Mouse (Mus musculus): ENCODE measurements at regions not wholly inside any gene's neighbourhood (a gene's known extent, or its start where the extent isn't known, plus 50 kb on each side); places are given as distances from the start of the nearest gene placed in this dataset.
"Not testable (repeated sequence)": the region's sequence is repeated elsewhere in the genome, so short reads cannot be mapped to it uniquely, and the experiment has no call there.

DNA sequence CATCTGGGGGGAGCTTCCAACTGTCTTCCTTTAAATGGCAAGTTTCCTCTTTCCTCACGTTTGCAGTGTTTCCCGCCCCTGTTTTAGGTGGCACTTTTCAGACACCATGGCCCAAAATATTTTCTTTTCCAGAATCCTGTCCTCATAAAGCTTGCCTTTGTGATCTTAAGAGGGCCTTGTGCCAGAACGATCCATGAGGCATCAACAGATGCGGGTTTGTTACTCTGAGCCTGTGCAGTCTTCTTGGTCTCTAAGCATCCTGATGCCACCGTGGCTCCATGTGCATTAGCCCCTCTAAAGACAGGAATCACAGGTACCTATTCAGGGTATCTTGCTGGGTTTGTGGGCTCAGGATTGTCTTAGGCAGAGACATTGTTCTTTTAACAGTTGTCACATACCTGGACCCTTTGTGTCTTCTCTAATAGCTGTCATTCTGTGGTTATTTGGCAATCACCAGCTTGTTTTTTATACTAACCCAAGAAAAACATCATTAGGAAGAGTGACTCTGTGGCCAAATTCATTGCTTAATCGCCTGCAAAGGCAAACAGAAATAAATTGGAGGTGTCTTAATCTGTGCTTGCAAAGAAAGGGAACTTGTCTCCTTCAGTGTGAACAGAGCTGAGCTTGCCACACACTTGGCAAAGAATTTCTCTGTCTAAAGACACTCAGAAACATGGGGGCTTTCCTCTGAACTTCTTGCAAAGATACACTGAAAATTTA is 179.3 kb downstream of the Nuak1 start:
- H3K27ac ChIP-seq (replicated peaks) = no peak overlapping the region
- H3K9me3 ChIP-seq = no peaks in the 10 kb centered on the region
- no peak for ATAC-seq (ENCODE audit: low FRiP score, low read depth)
- no peaks in the 10 kb centered on the region for H3K27me3 ChIP-seq
- WGBS = 86% methylated on average over 6 of the region's 6 CpGs
- H3K4me2 ChIP-seq = no peak overlapping the region
- no peak overlapping the region for H3K4me3 ChIP-seq
- no peak overlapping the region for H3K9ac ChIP-seq
- H3K36me3 ChIP-seq = no peaks in the 10 kb centered on the region
- no peaks in the 10 kb centered on the region for H3K4me1 ChIP-seq (replicated peaks)

DNA sequence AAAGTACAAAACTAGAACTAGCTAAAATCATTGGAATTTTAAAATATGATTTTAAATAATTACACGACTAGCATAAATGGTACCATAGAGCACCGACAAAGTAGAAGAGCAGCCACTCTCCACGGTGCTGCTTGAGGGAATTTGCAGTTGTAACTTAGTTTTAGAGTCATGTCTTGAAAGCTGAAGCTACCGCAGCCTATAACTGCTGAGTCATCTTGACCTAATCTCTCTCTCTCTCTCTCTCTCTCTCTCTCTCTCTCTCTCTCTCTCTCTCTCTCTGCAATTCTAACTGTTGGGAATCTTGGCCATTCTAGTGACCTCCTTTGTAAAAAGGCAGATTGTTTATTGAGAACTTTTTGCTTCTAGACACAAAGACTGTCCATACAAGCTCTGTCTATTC is 177.5 kb downstream of the Nuak1 start:
- no peaks in the 10 kb centered on the region for H3K9me3 ChIP-seq
- 84% methylated on average over 4 of the region's 4 CpGs for WGBS
- no peak for ATAC-seq (ENCODE audit: low FRiP score, low read depth)

DNA sequence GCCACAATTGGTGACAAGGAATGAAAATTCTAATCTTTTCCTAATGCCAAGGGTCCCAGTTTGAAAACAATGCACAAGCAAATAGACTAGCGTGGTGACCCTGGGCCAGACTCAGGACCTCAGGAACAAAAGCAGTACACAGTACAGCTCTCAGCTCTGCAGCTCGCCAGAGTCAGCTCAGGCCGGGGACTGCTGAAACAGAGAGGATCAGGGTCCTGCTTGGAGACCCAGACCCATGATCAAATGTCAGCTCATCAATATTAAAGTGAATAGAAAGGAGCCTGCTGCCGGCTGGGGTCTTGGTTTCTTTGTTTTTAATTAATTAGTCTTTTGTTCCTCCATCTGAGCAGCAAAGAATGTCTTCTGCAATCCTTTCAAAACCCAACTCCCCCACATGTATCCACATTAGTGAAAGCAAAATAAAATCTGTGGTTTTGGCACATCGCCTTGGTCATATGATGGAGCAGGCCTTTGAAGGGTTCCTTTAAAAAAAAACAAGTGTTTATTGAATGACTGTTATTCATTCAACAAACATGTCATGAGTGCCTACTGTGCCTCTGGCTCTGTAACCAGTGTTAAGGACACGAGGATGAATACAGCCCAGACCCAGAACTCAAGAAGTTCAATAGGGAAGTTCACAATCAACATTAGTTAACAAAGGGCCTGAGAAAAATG is 154.4 kb downstream of the Nuak1 start:
- H3K9me3 ChIP-seq = no peaks in the 10 kb centered on the region
- no peak overlapping the region for H3K4me2 ChIP-seq
- no peak for ATAC-seq (ENCODE audit: low FRiP score, low read depth)
- no peak overlapping the region for H3K27ac ChIP-seq (replicated peaks)
- 30% methylated on average over 6 of the region's 6 CpGs for WGBS
- H3K36me3 ChIP-seq = no peaks in the 10 kb centered on the region
- no peak overlapping the region for H3K4me3 ChIP-seq
- no peaks in the 10 kb centered on the region for H3K27me3 ChIP-seq
- no peaks in the 10 kb centered on the region for H3K4me1 ChIP-seq (replicated peaks)
- no peak overlapping the region for H3K9ac ChIP-seq

More for the DNA sequence above, 177.5 kb downstream of the Nuak1 start:
- H3K4me3 ChIP-seq = no peak overlapping the region
- H3K4me2 ChIP-seq = no peak overlapping the region
- H3K36me3 ChIP-seq = no peaks in the 10 kb centered on the region
- no peak overlapping the region for H3K27ac ChIP-seq (replicated peaks)
- no peak overlapping the region for H3K9ac ChIP-seq
- no peaks in the 10 kb centered on the region for H3K27me3 ChIP-seq
- no peaks in the 10 kb centered on the region for H3K4me1 ChIP-seq (replicated peaks)

DNA sequence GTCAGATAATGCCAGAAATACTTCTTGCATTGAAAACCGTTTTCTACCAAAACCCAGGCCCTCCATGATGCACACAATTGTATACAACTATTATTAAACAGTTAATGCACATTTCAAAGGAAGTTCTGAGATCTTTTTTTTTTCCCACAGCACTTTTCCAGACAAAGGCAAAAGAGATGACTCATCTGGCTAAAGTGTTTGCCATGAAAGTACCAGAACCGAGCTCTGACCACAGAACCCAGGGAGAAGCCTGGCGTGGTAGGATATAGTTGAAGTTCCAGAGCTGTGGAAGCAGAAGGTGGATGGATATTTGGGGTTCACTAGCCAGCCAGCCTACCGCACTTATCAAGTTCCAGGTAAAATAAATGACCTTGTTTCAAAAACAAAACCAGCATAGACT is 146.0 kb downstream of the Nuak1 start:
- H3K4me3 ChIP-seq = no peak overlapping the region
- H3K36me3 ChIP-seq = no peaks in the 10 kb centered on the region
- no peaks in the 10 kb centered on the region for H3K27me3 ChIP-seq
- H3K9me3 ChIP-seq = no peaks in the 10 kb centered on the region
- H3K4me1 ChIP-seq (replicated peaks) = no peaks in the 10 kb centered on the region
- WGBS = 95% methylated on average over 4 of the region's 4 CpGs
- H3K9ac ChIP-seq = no peak overlapping the region
- H3K4me2 ChIP-seq = no peak overlapping the region
- H3K27ac ChIP-seq (replicated peaks) = no peak overlapping the region
- ATAC-seq (ENCODE audit: low FRiP score, low read depth) = no peak

DNA sequence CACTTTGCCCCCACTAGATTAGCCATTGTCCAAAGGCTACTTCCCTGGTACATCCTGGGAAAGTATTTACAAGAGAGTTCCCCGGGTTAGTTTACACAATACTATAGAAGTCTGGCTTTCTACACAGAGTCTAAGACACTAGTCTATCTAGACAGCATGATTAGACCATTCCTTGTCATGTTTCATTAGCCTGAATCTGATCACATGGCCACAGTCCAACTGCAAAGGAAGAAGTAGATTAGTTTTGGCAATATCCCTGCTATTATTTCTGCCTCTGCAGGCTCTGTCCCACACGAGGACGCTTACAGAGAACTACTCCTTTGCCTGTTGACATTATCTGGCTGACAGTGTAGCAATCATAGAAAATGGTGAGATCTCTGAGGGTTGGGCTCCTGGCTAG is 144.2 kb downstream of the Nuak1 start:
- 84% methylated on average over 3 of the region's 3 CpGs for WGBS
- no peak overlapping the region for H3K27ac ChIP-seq (replicated peaks)
- H3K36me3 ChIP-seq = no peaks in the 10 kb centered on the region
- ATAC-seq (ENCODE audit: low FRiP score, low read depth) = no peak
- H3K4me2 ChIP-seq = no peak overlapping the region
- H3K4me1 ChIP-seq (replicated peaks) = no peaks in the 10 kb centered on the region
- H3K4me3 ChIP-seq = no peak overlapping the region
- H3K9ac ChIP-seq = no peak overlapping the region
- H3K9me3 ChIP-seq = no peaks in the 10 kb centered on the region
- no peaks in the 10 kb centered on the region for H3K27me3 ChIP-seq

DNA sequence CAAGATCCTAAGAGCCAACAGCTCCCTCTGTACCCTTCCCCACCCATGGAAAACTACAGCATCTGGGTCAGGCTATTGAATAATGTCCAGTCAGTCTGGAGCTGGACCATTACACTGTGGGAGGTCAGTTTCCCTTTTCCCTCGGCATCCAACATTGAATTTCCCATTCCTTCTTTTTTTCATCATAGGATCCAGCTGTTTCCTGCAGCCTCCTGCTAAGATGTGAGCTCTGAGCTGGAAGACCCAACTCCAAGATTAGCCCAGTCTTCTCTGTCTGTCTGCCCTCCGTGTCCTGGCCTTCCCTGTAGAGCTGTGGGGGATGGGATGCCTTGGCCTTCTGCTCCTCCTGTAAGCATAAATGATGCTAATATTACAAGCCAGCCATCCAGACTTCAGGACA is 138.8 kb downstream of the Nuak1 start:
- Histone ChIP-seq H3K36me3 (no peaks in the 10 kb centered on the region), H3K27me3 (no peaks in the 10 kb centered on the region), H3K4me1 (replicated peaks) (no peaks in the 10 kb centered on the region), H3K4me2 (no peak overlapping the region), H3K4me3 (no peak overlapping the region), H3K27ac (replicated peaks) (no peak overlapping the region), H3K9me3 (no peaks in the 10 kb centered on the region), H3K9ac (no peak overlapping the region)
- WGBS = 82% methylated on average over 2 of the region's 2 CpGs
- ATAC-seq (ENCODE audit: low FRiP score, low read depth) = no peak

DNA sequence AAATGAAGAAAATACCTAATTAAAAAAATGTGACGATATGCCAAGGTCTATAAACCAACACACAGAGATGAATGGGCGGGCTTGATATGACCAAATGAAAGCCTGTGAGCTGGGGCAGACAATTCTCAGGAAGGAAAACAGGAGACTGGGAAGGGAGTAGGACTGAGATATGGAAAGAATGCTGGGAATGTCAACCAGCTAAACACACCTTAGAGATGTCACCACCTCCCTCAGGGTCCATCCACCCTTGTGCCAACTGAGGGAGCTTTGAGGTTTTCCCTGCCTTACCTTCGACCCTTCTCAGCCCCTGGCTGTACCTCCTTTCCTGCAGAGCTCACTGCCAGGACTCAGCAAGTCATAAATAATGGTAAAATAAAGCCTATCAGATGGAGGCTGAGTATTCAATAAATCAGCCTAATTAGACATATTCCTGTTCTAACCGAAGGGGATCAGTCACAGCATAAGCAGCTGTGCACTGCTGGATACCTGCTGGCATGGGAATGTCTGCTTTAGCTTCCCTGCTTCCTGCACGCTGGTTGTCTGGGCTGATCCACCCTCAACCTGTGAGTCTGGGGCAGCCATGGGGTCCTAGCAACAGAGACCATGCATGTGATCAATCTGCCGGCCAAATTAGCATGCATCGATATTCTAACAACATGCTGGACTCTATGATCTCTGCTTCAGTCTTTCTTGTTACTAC is 137.4 kb downstream of the Nuak1 start:
- Histone ChIP-seq H3K36me3 (no peaks in the 10 kb centered on the region), H3K4me3 (no peak overlapping the region), H3K27me3 (no peaks in the 10 kb centered on the region), H3K4me1 (replicated peaks) (no peaks in the 10 kb centered on the region), H3K9me3 (no peaks in the 10 kb centered on the region), H3K27ac (replicated peaks) (no peak overlapping the region), H3K4me2 (no peak overlapping the region), H3K9ac (no peak overlapping the region)
- no peak; the same call in 1 of the 2 replicates for ATAC-seq (ENCODE audit: low FRiP score, low read depth)
- WGBS = 64% methylated on average over 7 of the region's 7 CpGs

DNA sequence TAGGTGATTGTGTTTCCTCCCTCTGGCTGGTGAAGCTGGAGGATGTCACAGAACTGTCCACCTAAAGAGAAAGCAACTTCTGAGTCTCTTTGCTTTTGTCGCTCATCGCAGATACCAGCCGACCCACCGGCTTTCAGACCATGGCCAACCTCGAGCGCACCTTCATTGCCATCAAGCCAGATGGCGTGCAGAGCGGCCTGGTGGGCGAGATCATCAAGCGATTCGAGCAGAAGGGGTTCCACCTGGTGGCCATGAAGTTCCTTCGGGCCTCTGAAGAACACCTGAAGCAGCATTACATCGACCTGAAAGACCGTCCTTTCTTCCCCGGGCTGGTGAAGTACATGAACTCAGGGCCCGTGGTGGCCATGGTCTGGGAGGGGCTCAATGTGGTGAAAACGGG is 131.7 kb downstream of the Nuak1 start:
- WGBS = 93% methylated on average over 17 of the region's 17 CpGs
- not testable (repeated sequence) for H3K4me2 ChIP-seq; H3K4me3 ChIP-seq; H3K27me3 ChIP-seq; H3K4me1 ChIP-seq (replicated peaks); ATAC-seq (ENCODE audit: low FRiP score, low read depth); H3K9me3 ChIP-seq; H3K36me3 ChIP-seq; H3K27ac ChIP-seq (replicated peaks); H3K9ac ChIP-seq

DNA sequence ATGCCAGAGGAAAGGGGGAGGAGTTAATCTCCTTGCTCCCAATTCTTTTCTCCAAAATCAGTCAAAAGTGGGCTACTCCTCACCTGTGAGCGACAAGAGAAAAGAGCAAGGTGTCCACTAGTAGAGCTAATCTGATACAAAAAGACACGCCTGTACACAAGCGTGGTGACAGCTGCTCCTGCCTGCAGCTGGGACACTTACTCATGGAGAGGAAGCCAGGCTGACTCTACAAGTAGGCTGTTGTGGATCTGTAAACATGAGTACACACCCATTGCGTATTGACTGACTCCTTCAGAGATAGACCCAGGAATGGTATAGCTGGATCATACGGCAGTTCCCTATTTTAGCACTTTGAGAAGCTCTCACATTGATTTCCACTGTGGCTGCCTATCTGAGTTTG is 129.7 kb downstream of the Nuak1 start:
- no peak overlapping the region for H3K27ac ChIP-seq (replicated peaks)
- no peaks in the 10 kb centered on the region for H3K9me3 ChIP-seq
- no peak overlapping the region for H3K4me3 ChIP-seq
- H3K4me2 ChIP-seq = no peak overlapping the region
- H3K9ac ChIP-seq = no peak overlapping the region
- no peaks in the 10 kb centered on the region for H3K36me3 ChIP-seq
- H3K27me3 ChIP-seq = no peaks in the 10 kb centered on the region
- H3K4me1 ChIP-seq (replicated peaks) = no peaks in the 10 kb centered on the region
- WGBS = 96% methylated on average over 5 of the region's 5 CpGs
- ATAC-seq (ENCODE audit: low FRiP score, low read depth) = no peak

DNA sequence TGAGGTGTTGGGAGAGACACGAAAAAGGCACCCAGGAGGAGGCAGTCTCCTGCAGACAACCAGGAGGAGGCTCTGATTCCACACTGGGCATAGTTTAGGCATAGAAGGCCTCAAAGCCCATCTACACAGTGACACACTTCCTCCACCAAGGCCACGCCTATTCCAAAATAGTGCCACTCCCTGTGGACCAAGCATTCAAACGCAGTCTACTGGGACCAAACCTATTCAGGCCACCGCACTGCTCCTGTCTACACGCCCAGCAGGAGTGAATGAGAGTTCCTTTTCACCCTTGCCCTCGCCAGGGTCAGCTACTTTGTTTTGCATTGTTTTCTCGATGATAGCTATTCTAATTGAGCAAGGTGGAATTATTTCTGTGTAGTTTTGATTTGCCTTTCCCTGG is 127.7 kb downstream of the Nuak1 start:
- H3K4me1 ChIP-seq (replicated peaks) = no peaks in the 10 kb centered on the region
- ATAC-seq (ENCODE audit: low FRiP score, low read depth) = no peak
- 34% methylated on average over 7 of the region's 7 CpGs for WGBS
- no peak overlapping the region for H3K4me2 ChIP-seq
- no peak overlapping the region for H3K27ac ChIP-seq (replicated peaks)
- H3K9me3 ChIP-seq = no peaks in the 10 kb centered on the region
- H3K4me3 ChIP-seq = no peak overlapping the region
- H3K27me3 ChIP-seq = no peaks in the 10 kb centered on the region
- H3K36me3 ChIP-seq = no peaks in the 10 kb centered on the region
- H3K9ac ChIP-seq = no peak overlapping the region

DNA sequence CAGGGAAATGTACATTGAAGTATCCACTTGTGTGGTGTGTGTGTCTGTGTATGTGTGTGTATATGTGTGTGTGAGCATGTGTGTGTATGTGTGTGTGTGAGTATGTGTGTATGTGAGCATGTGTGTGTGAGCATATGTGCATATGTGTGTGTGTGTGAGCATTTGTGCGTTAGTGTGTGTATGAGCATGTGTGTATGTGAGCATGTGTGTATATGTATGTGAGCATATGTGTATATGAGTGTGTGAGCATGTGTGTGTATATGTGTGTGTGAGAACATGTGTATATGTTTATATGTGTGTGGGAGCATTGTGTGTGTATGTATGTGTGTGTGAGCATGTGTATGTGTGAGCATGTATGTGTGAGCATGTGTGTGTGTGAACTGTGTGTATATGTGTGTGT is 123.5 kb downstream of the Nuak1 start:
- H3K27me3 ChIP-seq = no peaks in the 10 kb centered on the region
- 97% methylated on average over 1 of the region's 1 CpGs for WGBS
- no peaks in the 10 kb centered on the region for H3K9me3 ChIP-seq
- no peak overlapping the region for H3K9ac ChIP-seq
- no peak overlapping the region for H3K4me2 ChIP-seq
- H3K4me1 ChIP-seq (replicated peaks) = no peaks in the 10 kb centered on the region
- H3K36me3 ChIP-seq = no peaks in the 10 kb centered on the region
- no peak overlapping the region for H3K27ac ChIP-seq (replicated peaks)
- no peak for ATAC-seq (ENCODE audit: low FRiP score, low read depth)
- no peak overlapping the region for H3K4me3 ChIP-seq

GRCm38 (mm10) chr10:84317960-84318359 is 122.4 kb downstream of the Nuak1 start:
- no peaks in the 10 kb centered on the region for H3K9me3 ChIP-seq
- H3K36me3 ChIP-seq = no peaks in the 10 kb centered on the region
- 42% methylated on average over 5 of the region's 5 CpGs for WGBS

More at GRCm38 (mm10) chr10:84317960-84318359, 122.4 kb downstream of the Nuak1 start:
- H3K4me1 ChIP-seq (replicated peaks) = no peaks in the 10 kb centered on the region
- no peak overlapping the region for H3K4me3 ChIP-seq
- H3K27me3 ChIP-seq = no peaks in the 10 kb centered on the region
- H3K9ac ChIP-seq = no peak overlapping the region
- no peak overlapping the region for H3K27ac ChIP-seq (replicated peaks)
- ATAC-seq (ENCODE audit: low FRiP score, low read depth) = no peak
- no peak overlapping the region for H3K4me2 ChIP-seq

Data from hindbrain, embryonic 15.5 days (tissue).